Mouse (Mus musculus) forebrain, embryonic 13.5 days (tissue): ENCODE measurements around the gene Aspscr1. TPM values are rescaled to one million over a fixed set of nuclear protein-coding genes. Genes with fewer than 3 reads are reported as not detected.

Source experiments
- ATAC-seq: fragments of 200-750 bp; cut with Nextera tagmentation; 2 replicates; pipeline ENCODE4 v1.8.0; 2017
- H3K27ac ChIP-seq: fragments of 300-500 bp; sonication (generic); 2 replicates; pipeline ENCODE4 v1.5.1; 2015; ENCODE audit warnings: inconsistent platforms, mild to moderate bottlenecking, moderate library complexity
- H3K27me3 ChIP-seq: fragments of 300-500 bp; sonication (generic); 2 replicates; pipeline ENCODE4 v1.6.1; 2015; ENCODE audit warnings: mild to moderate bottlenecking, inconsistent platforms
- H3K36me3 ChIP-seq: fragments of 300-500 bp; sonication (generic); 2 replicates; pipeline ENCODE4 v1.6.1; 2015; ENCODE audit warnings: mild to moderate bottlenecking, inconsistent platforms; ENCODE audit not compliant: poor library complexity, severe bottlenecking
- H3K4me1 ChIP-seq: fragments of 300-500 bp; sonication (generic); 2 replicates; pipeline ENCODE4 v1.6.1; 2015; ENCODE audit warnings: inconsistent platforms
- H3K4me2 ChIP-seq: fragments of 300-500 bp; sonication (generic); 2 replicates; pipeline ENCODE4 v1.6.1; 2015; ENCODE audit warnings: inconsistent platforms, mild to moderate bottlenecking, moderate library complexity
- H3K4me3 ChIP-seq: fragments of 300-500 bp; sonication (generic); 2 replicates; pipeline ENCODE4 v1.5.1; 2015; ENCODE audit warnings: mild to moderate bottlenecking, inconsistent platforms
- H3K9ac ChIP-seq: fragments of 300-500 bp; sonication (generic); 2 replicates; pipeline ENCODE4 v1.6.1; 2015; ENCODE audit warnings: mild to moderate bottlenecking, inconsistent platforms
- H3K9me3 ChIP-seq: fragments of 300-500 bp; sonication (generic); replicated peaks from 2 replicates; pipeline ENCODE4 v1.6.1; 2016; ENCODE audit warnings: inconsistent platforms
- WGBS: fragments of 180-500 bp; shearing (Covaris S2); methylation state at CpG from one replicate; pipeline ENCODE4 v1.1.7; 2015; 5-methylcytosine and 5-hydroxymethylcytosine counted together
- polyA plus RNA-seq: library from polyadenylated mRNA; unstranded; fragments of >200 nt; fragmentation: Nextera tagmentation; extraction: Ambion mirVana; gene quantifications from 2 replicates; pipeline ENCODE4 v1.2.1, GENCODE M21; 2015

Aspscr1 gene
- polyA plus RNA-seq = 142 and 151 TPM in 2 replicates

DNA sequence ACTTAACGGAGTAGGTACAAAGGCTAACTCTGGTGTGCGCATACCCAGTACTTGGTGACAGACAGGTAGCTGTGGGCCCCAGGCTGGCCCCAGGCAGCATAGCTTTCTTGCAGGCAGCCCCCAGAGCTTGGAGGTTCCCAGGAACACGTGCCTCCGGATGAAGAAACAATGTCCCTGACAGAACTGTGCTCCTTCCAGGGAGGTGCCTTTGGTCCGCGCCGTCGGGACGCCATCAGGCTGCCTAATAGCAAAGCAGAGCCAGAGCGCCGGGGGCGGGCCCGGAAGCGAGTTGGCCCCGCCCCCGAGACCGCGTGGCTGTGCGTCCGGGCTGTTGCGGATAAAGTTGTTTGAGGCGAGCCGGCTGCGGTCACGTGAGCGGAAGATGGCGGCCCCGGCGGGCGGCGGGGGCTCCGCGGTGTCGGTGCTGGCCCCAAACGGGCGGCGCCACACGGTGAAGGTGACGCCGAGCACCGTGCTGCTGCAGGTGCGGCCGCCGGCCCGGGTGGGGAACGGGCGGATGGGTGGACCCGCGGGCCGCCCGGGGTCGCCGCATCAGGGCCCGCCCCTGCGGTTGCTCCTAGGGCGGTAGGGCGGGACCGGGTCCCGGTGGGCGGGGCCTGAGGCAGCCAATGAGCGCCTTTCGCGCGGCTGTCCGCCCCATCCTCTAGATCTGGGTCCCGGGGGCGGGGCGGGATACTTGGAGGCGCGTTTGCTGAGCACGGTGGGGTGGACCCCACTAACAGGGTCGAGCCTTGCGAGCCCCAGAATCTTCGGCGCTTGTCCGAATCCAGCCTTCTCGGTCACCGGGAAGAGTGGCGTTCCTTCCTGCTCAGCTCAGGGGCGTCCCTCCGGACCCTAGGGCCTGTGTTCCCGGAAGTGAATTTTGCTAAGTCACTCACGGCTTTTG is at the start of gene Aspscr1:
Gene Aspscr1, plus strand, starts transcription at position 287 of the 907 bp plus-strand sequence.
- Histone ChIP-seq H3K36me3 (peaks cover 16% of the 10 kb centered on the region), H3K4me3 (peak within 1 kb of the TSS; percentile 75), H3K9ac (peak within 1 kb of the TSS; percentile 80), H3K27me3 (no peaks in the 10 kb centered on the region), H3K4me2 (peak within 1 kb of the TSS; percentile 95), H3K9me3 (no peaks in the 10 kb centered on the region), H3K4me1 (peaks cover 18% of the 10 kb centered on the region), H3K27ac (peak within 1 kb of the TSS; percentile 78)
- ATAC-seq = peak; percentile 97
- 2% methylated on average over 67 of the region's 83 CpGs for WGBS

DNA sequence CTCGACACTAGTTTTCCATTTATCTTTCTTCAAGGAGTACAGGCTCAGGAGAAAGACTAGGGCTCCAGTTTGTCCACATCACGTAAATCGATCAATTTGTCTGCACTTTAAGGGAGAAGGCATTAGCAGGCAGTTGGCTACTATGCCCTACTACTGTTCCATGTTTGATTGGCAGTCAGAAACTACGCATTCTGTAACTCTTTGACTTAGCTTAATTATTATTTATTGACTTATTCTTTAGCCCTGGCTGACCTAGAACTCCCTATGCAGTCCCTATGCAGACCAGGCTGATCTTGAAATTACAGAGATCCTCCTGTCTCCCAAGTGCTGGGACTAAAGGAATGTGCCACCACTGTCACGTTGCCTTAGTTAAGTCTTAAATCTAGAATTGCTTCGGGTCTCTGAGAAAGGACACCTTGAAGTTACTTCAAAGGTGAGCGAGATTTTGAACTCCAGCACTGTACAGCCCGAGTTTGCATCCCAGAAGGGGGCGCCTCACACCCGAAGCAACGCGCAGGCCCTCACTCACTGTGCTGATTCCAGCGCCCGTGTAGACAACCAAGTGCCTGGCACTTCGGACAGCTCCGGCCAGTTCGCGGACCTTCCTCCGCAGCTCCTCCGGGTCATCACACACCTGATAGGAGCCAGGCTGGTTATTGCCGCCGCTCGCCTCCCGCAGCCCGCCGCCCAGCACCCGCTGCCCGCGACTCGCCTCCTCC is 48.7 kb upstream of the Aspscr1 start:
- Histone ChIP-seq H3K9me3 (no peaks in the 10 kb centered on the region), H3K4me2 (peak overlapping the region; percentile 98), H3K27me3 (no peaks in the 10 kb centered on the region), H3K4me1 (peaks cover 23% of the 10 kb centered on the region), H3K36me3 (peaks cover 64% of the 10 kb centered on the region), H3K9ac (peak overlapping the region; percentile 84), H3K27ac (peak overlapping the region; percentile 88), H3K4me3 (peak overlapping the region; percentile 96)
- WGBS = 13% methylated on average over 30 of the region's 30 CpGs
- ATAC-seq = peak; percentile 67

DNA sequence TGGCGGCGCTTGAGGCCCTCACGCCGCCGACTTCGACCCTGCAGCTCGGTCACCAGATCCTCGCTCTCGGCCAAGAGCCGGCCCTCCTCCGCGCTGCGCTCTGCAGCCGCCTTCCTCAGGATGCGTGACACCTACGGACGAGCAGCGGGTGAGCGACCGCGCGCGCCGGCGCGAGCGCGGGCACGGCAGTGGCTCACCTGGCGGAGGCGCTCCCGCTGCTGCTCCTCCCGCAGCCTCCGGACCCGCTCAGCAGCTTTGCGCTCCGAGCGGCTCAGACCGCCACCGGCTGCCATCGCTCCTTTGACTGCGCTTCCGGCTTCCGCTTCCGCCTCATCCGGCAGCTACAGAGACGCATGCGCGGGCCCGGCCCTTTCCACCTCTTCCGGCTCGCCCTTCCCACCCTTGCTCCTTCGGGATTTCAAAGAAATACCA is 48.1 kb upstream of the Aspscr1 start:
- ATAC-seq = peak; percentile 90
- peak overlapping the region; percentile 98 for H3K4me2 ChIP-seq
- H3K36me3 ChIP-seq = peaks cover 65% of the 10 kb centered on the region
- peaks cover 27% of the 10 kb centered on the region for H3K4me1 ChIP-seq
- under 1% methylated on average over 51 of the region's 53 CpGs for WGBS
- H3K9me3 ChIP-seq = no peaks in the 10 kb centered on the region
- H3K27me3 ChIP-seq = no peaks in the 10 kb centered on the region
- peak overlapping the region; percentile 96 for H3K4me3 ChIP-seq
- H3K9ac ChIP-seq = peak overlapping the region; percentile 84
- peak overlapping the region; percentile 88 for H3K27ac ChIP-seq

DNA sequence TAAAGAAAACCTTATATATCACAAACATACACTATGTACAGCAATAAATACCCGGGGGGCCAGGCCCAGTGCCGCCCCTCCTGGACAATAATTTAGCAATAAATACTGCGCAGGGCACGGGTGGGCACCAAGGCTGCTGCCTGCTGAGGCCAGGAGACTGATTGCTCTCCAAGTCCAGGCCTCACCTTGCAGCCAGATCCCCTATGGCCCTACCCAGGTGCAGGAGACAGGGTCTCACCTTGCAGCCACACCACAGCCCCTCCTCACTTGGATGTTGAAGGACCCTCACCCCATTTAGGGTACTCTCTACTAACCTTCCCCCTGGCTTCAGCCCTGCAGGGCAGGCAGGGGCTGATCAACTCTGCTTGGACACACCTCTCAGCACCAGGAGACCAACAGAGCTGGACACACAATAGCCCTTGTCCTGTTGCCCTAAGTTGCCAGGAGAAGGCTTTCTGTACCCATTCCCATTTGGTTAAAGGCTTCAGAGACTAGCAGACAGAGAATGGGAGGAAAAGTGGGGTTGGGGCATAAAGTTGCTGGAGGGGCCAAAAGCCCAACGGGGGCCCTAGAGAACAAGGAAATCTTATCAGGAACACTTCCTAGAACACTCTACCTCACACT is 47.5 kb upstream of the Aspscr1 start, which contains the start of gene Sirt7:
Gene Sirt7, minus strand, starts transcription at position 89 of the 624 bp plus-strand sequence.
- H3K36me3 ChIP-seq = peaks cover 59% of the 10 kb centered on the region
- ATAC-seq = peak; percentile 65
- WGBS = 21% methylated on average over 5 of the region's 5 CpGs

DNA sequence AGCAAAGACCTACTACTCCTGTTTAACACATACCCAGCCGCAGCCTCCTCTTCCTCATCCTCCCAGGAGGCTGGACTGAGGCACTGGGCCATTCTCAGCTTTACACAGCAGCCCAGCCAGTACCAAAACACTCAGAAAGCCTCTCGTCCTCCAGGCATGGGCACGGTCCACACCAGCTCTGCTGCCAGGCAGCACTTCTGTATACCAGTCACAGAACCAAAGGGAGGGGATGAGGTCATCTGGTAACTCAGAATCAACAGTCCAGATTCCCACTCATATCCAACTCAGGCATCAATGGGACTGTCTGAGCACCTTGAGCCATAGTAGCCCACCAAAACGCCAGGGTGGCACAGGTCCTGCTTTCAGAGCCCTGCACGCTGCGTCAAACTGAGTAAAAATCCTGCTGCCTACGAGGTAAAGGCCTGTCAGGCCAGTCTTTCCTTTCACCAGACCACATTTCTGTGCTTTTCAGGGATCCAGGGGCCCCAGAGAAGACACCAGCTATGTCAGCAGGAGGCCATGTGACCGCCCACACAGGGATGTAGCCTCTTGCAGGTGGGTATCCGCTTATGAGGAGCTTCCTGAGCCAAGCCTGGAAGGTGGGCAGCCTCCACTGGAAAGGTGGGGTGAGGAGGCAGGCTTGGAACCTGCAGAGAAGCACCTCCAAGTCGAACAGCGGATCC is 45.8 kb upstream of the Aspscr1 start:
- peaks cover 42% of the 10 kb centered on the region for H3K36me3 ChIP-seq
- peaks cover 48% of the 10 kb centered on the region for H3K4me1 ChIP-seq
- H3K9ac ChIP-seq = no peak overlapping the region
- H3K9me3 ChIP-seq = no peaks in the 10 kb centered on the region
- H3K4me2 ChIP-seq = no peak overlapping the region
- no peaks in the 10 kb centered on the region for H3K27me3 ChIP-seq
- H3K27ac ChIP-seq = no peak overlapping the region
- H3K4me3 ChIP-seq = no peak overlapping the region
- ATAC-seq = no peak
- 93% methylated on average over 11 of the region's 11 CpGs for WGBS

More for the DNA sequence above, 47.5 kb upstream of the Aspscr1 start, which contains the start of gene Sirt7:
- Histone ChIP-seq H3K27me3 (no peaks in the 10 kb centered on the region), H3K4me2 (peak within 1 kb of the TSS; percentile 98), H3K9ac (peak within 1 kb of the TSS; percentile 84), H3K4me3 (peak within 1 kb of the TSS; percentile 96), H3K4me1 (peaks cover 31% of the 10 kb centered on the region), H3K27ac (peak within 1 kb of the TSS; percentile 88), H3K9me3 (no peaks in the 10 kb centered on the region)

DNA sequence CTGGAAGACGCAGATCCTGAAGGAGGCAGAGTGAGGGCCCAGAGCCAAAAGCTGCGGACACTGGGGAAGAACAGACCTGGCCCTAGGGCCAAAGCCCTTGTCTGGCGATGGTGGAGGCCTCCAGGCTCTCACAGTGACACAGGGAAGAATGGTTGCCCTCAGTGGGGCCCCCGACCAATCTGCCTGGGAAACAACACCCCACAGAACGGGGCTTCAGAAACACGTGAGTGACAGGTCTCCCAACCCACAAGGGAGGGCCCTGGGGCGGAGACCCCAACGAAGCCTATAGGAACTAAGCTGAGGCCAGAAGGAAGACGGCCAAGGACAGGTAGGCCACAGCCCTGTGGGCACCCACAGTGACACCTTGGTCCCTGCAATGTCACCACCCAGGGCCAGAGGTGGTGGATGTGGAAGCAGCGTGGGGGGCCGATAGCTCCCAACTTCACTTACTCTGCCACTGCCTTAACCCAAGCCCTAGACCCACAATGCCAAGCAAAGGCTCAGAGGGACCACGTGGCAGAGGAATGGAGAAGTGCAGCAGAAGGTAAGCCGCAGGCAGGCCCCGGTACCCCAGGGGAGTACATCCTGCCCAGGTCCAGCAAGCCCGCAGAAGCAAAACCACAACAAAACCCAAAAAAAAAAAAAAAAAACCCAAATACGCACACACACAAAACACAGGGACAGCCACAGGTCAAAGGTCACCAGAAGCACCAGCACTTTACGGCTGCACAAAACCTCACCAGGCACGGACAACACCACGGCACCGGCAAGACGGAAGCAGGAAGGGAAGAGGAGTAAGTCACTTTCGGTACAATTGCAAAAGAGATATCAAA is 45.1 kb upstream of the Aspscr1 start:
- Histone ChIP-seq H3K4me3 (no peak overlapping the region), H3K4me1 (peaks cover 54% of the 10 kb centered on the region), H3K27ac (no peak overlapping the region), H3K36me3 (peaks cover 36% of the 10 kb centered on the region), H3K9me3 (no peaks in the 10 kb centered on the region), H3K27me3 (no peaks in the 10 kb centered on the region), H3K4me2 (no peak overlapping the region), H3K9ac (no peak overlapping the region)
- ATAC-seq = no peak
- WGBS = 83% methylated on average over 22 of the region's 22 CpGs

DNA sequence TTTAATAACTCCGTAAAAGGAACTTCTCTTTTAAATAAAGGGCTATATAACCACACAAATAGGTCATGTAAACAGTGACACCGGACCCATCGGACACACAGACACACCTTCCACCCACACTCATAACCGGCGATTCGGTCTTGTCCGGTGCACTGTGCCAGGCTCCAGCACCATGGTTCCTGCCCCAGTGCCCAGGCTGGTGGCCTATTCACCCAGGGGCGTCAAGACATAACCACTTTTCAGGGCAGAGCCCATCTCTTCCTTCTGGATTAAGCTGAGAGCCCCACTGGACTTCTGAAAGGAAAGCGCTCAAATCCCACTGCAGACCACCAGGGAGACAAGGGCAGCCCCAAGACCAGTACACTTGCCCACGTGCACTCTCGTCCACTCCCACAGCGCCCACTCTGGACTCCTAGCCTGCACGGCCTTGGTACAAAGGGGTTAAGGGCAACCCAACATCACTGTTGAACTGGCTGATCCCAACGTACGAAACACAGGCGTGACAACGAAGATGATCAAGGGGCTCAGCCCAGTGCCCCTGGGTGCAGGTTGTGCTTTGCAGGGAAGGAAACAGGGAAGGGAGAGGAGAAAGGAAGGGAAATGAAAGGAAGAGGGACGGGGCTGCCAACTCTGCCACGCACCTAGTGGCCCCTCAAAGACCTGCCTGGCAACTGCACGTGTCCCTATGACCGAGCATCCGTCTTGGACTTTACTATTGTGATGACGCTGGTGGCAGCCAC is 44.0 kb upstream of the Aspscr1 start:
- Histone ChIP-seq H3K9me3 (no peaks in the 10 kb centered on the region), H3K27me3 (no peaks in the 10 kb centered on the region), H3K4me1 (peaks cover 48% of the 10 kb centered on the region), H3K4me2 (no peak overlapping the region), H3K36me3 (peaks cover 27% of the 10 kb centered on the region), H3K27ac (no peak overlapping the region), H3K4me3 (no peak overlapping the region), H3K9ac (no peak overlapping the region)
- ATAC-seq = no peak
- 92% methylated on average over 23 of the region's 23 CpGs for WGBS

GRCm38 (mm10) chr11:120629341-120629730 is 43.4 kb upstream of the Aspscr1 start:
- Histone ChIP-seq H3K4me2 (peak overlapping the region; percentile 1; the same call in 1 of the 2 replicates), H3K4me1 (peaks cover 42% of the 10 kb centered on the region), H3K4me3 (no peak overlapping the region), H3K27ac (no peak overlapping the region), H3K36me3 (peaks cover 27% of the 10 kb centered on the region), H3K9ac (no peak overlapping the region), H3K27me3 (no peaks in the 10 kb centered on the region), H3K9me3 (no peaks in the 10 kb centered on the region)
- ATAC-seq = no peak
- 72% methylated on average over 23 of the region's 23 CpGs for WGBS

DNA sequence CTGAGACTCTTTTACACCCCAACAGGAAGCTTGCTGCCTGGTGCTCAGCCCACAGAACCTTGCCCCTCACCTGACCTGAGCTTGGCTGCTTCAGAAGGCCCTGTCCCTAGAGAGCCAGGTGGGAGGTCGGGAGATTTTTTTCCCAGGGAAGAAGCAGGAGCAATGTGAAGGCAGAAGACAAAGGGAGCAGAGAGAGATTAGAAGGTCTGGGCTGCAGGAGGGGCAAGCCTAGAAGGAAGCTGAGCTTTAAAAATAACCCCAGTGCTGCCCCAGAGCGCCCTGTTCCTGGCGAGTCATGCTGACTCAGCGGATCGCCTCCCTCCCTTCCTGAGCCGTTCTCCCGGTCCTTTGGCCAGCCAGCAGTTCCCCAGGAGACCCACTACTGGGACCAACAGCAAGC is 42.9 kb upstream of the Aspscr1 start:
- Histone ChIP-seq H3K4me2 (peak overlapping the region; percentile 1; the same call in 1 of the 2 replicates), H3K36me3 (peaks cover 27% of the 10 kb centered on the region), H3K9me3 (no peaks in the 10 kb centered on the region), H3K9ac (0 out of 2 replicates have a peak overlapping the region, but pooled peaks have one; percentile 2), H3K27ac (no peak overlapping the region), H3K4me1 (peaks cover 42% of the 10 kb centered on the region), H3K27me3 (no peaks in the 10 kb centered on the region), H3K4me3 (no peak overlapping the region)
- no peak for ATAC-seq
- WGBS = 32% methylated on average over 7 of the region's 7 CpGs

DNA sequence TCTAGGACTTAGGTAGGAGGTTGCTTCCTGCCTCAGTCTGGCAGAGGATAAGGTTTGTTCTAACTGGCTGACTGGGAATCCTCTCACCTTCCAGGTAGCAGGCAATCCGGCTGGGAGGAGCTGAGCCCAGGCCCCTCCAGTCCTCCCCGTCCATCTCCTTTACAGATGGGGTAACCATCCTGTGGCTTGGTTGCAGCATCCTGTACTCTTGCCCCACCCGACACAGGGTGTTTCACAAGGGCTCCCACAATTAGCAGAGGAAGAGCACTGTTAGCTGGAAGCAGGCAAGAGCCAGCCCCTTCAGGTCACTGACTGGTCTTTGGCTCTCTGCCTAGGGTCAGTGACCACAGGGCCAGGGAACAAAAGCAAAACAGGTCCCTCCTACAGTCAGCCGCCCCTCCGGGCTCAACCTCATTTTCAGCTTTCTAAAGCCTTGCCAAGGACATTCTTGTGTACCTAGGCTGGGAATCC is 42.3 kb upstream of the Aspscr1 start:
- Histone ChIP-seq H3K4me3 (no peak overlapping the region), H3K4me1 (peaks cover 37% of the 10 kb centered on the region), H3K36me3 (peaks cover 27% of the 10 kb centered on the region), H3K9ac (peak overlapping the region; percentile 53; the same call in 1 of the 2 replicates), H3K9me3 (no peaks in the 10 kb centered on the region), H3K27me3 (no peaks in the 10 kb centered on the region), H3K27ac (no peak overlapping the region), H3K4me2 (peak overlapping the region; percentile 12)
- ATAC-seq = no peak
- 36% methylated on average over 5 of the region's 5 CpGs for WGBS
